Mouse (Mus musculus): ENCODE data around the gene Ambp.

Ambp gene

DNA sequence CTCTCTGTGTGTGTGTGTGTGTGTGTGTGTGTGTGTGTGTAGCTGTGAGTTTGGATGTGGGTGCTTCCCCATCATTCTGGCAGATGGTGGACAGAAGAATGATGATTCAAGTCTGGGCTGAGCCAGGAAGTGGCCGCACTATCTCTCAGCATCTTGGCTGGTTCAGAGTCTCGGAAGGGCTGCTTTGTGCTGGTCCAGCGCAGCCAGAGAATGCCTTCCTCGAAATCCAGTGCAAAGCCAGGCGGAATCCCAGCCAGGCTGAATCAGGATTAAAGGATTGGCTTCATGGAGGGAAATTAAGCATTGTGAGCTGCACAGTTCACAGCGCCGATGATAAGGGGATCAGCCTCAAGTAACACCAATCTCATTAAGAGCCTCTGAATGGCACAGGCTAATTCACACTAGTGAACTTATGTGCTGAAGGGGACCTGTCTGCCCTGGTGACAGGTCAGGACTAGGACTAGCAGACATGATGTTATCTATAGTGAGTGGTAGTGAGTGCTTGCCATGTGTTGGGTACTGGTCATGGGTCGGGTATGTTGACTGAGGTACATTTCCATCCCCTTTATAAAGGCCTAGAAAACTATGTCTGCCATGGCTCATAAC lies 29.6 kb downstream of the Ambp start:
- in situ Hi-C loops (cut with MboI, MseI), result no loop called here

DNA sequence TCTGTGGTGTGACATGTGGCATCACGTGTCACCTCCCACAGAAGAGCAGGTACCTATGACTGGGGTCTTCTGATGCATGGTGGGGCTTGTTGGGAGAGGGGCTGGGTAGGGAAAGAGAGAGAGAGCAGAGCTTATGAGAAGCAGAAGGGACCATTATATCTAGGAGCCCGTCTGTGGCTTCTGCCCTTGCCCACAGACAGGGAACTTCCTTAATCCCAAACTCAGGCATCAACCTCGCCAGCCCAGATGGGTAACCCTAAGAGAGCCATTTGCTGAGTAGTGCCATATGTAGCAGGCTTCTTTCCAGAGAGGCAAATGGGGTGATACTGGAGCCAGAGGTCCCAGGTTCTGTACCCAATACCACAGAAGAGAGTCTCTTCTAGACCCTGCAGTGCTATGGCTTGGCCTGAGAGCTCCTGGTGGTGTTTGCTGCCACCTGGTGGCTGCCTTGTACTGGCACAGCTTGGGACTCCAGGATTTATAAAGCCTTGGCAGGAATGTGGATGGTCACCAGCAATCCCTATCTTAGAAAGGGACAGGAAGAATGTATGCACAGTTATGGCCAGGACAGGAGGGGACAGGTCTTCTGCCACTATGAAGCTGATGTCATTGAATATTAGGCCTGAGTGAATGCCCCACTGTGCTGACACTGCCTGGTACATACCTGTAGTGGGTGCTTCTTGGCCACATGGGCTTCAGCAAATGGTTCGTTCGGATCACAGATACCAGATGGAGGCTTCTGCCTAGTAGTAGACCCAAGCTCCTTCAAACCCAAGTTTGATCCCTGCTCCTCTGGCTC lies 35.8 kb downstream of the Ambp start:
- in situ Hi-C loops (cut with MboI, MseI), result loop anchor here (5.0 kb wide), 2 partner anchors 177 to 227 kb away; no protein-coding TSS in a partner anchor

DNA sequence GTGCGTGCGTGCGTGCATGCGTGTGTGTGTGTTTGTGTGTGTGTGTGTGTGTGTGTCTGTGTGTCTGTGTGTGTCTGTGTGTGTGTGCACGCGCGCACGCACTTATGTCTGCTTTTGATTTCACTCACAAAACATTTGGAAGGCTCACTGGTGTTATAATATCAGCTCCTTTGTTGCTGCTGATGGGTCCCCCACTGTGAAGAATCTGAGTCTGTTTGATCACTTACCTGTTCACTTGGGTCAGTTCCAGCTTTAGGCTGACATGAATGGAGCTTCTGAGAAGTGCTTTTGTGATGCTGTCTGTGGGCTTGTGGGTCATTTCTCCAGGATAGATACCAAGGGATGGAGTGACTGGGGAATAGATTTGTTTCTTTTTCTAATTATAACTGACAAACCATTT lies 48.9 kb downstream of the Ambp start:
- in situ Hi-C loops (cut with MboI, MseI), result no loop called here

DNA sequence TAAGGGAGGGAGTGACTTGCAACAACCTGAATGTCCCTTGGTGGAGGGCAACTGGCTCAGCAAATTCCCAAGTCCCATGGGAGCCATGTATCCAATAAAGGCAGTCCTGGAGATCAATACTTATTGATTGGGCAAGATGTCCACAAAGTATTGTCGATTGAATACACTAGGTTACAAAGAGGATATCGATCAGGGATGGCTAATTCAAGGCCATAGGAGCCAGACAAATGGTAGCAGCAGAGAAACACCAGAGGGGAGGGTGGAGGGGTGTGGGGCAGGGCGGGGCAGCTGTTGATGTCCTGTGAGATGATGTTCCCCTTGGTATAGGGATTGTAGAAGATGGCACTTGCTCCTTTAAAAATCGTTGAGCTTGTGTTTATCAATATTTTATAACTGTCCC lies 52.6 kb downstream of the Ambp start:
- in situ Hi-C loops (cut with MboI, MseI), result loop anchor here in 1 of 2 experiments (5.0 kb wide), 1 partner anchor 150 kb away; no protein-coding TSS in a partner anchor

DNA sequence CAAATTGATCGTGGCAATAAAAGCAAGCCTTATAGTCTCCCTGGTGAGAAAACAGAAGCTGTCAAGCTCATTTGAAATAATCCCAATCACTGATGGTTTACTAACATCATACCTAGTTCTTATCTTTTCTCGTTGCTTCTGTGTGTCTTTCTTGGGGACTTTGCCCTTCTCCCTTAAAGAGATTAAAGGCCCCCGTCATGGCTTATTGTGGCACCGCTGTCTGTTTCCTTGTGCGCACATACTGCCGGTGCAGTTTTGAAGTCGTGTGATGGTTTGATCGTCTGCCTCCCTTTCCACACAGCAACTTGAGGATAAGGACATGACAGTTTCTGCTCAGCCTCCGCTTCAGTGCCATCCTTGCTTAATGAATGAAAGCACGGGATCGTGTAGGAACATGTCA lies 54.1 kb downstream of the Ambp start:
- in situ Hi-C loops (cut with MboI, MseI), result loop anchor here in 1 of 2 experiments (5.0 kb wide), 1 partner anchor 148 kb away; no protein-coding TSS in a partner anchor

DNA sequence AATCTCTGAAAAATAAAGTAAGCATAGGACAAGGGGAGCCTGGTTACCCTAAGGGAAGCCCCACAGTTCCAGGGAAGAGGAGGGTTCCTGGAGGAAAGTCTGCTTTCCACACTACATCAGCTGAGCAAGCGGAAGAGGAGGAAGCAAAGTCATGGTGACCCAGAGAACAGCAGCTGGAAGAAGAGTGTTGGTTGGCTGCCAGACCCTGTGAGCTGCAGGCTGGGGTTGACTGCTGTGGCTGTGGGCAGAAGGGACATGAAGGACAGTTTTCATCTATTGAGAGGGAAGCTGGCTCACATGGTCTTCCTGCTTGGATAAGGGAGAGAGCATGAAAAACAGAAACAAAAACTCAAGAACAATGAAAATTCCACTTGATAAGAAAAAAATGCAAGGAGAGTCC lies 57.0 kb downstream of the Ambp start:
- in situ Hi-C loops (cut with MboI, MseI), result no loop called here
